Mouse (Mus musculus): ENCODE data around the gene Sdk1. TPM values are rescaled to one million over a fixed set of nuclear protein-coding genes. Genes with fewer than 3 reads are reported as not detected.
A peak's percentile ranks its signal among the peaks of the same experiment; 100 is the strongest.

Gene Sdk1
- 0.70 and 1.0 TPM in 2 replicates for polyA plus RNA-seq (2012; rRNA removed)

DNA sequence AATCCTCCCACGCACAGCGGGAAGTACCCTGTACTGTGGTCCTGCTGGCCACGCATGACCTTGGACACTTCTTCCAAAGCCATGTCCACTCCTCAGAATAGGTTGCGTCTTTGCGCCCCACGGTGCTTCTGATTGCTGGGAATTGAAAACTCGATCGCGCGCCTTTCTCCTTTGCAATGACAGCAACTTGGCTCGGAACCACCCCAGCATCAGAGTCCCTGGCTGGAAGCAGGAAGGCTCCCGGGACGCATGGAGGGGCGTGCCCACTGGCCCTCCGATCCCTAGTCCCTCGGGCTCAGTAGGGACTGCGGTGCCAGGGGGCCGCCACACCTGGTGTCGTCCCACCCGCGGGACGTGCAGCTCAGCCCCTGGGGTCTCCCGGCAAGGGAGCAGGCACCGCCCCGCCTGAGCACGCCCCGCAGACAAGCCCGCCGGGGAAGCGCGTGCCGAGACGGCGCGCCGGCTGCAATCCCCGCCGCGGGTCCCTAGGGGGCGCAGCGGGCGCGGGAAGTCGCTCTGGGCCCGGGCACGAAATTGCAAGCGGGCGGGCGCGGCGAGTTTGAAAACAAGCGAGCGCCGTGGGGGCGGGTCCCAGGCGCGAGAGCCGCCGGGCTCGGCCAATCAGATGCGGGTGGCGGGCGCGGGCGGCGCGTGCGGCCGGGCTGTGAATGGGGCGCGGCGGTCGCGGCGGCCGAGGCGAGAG lies at the start of gene Sdk1:
Gene Sdk1, plus strand, starts transcription at position 650 of the 703 bp plus-strand sequence.
- Histone ChIP-seq H3K27ac (ENCODE audit: insufficient read depth, low read depth, low read length) (no peak within 1 kb of the TSS), H3K36me3 (ENCODE audit: control insufficient read depth, insufficient read depth, low read length) (no peaks in the 10 kb centered on the region), H3K27me3 (ENCODE audit: control insufficient read depth, insufficient read depth, low read length) (peaks cover 36% of the 10 kb centered on the region), H3K4me3 (ENCODE audit: low read depth, low read length) (peak within 1 kb of the TSS; percentile 67), H3K4me1 (ENCODE audit: control insufficient read depth, insufficient read depth, insufficient read length, low read length) (0 out of 2 replicates have a peak, but pooled peaks cover 3% of the 10 kb centered on the region)
- under 1% methylated on average over 69 of the region's 77 CpGs for WGBS
- peak; percentile 53; the same call in 1 of the 2 replicates for TF ChIP-seq CTCF (IDR thresholded peaks at IDR 0.05; ENCODE audit: extremely low read depth, insufficient read length, insufficient replicate concordance, low read depth, low read length)
- 0 out of 2 replicates have a peak, but pooled peaks have one; percentile 24 for TF ChIP-seq POLR2A (IDR thresholded peaks at IDR 0.05; ENCODE audit: low read depth, low read length)

DNA sequence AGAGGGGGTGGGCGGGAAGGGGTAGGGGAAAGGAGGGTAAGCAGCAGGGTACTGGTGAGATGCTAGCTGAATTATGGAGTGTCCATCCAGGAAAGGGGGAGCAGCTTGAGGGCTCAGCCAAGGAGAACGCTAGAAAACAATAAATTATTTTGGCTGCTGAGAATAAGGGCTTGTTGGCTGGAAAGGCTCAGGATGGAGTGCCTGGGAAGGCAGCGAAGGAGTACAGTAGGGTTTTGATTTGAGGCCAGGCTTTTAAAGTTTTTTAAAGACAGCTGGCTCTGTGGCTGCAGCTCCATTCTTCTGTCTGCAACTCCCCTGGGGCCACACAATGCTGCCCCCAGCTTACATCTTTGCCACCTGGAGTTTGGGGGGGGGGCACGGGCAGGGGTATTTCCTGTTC lies 44.0 kb upstream of the Sdk1 start:
- Histone ChIP-seq H3K27ac (ENCODE audit: insufficient read depth, low read depth, low read length) (no peak overlapping the region), H3K4me3 (ENCODE audit: low read depth, low read length) (no peak overlapping the region), H3K27me3 (ENCODE audit: control insufficient read depth, insufficient read depth, low read length) (no peaks in the 10 kb centered on the region), H3K36me3 (ENCODE audit: control insufficient read depth, insufficient read depth, low read length) (no peaks in the 10 kb centered on the region), H3K4me1 (ENCODE audit: control insufficient read depth, insufficient read depth, insufficient read length, low read length) (no peaks in the 10 kb centered on the region)
- TF ChIP-seq CTCF (IDR thresholded peaks at IDR 0.05; ENCODE audit: extremely low read depth, insufficient read length, insufficient replicate concordance, low read depth, low read length) (no peak), POLR2A (IDR thresholded peaks at IDR 0.05; ENCODE audit: low read depth, low read length) (no peak)
- WGBS, result 49% methylated on average over 4 of the region's 4 CpGs

DNA sequence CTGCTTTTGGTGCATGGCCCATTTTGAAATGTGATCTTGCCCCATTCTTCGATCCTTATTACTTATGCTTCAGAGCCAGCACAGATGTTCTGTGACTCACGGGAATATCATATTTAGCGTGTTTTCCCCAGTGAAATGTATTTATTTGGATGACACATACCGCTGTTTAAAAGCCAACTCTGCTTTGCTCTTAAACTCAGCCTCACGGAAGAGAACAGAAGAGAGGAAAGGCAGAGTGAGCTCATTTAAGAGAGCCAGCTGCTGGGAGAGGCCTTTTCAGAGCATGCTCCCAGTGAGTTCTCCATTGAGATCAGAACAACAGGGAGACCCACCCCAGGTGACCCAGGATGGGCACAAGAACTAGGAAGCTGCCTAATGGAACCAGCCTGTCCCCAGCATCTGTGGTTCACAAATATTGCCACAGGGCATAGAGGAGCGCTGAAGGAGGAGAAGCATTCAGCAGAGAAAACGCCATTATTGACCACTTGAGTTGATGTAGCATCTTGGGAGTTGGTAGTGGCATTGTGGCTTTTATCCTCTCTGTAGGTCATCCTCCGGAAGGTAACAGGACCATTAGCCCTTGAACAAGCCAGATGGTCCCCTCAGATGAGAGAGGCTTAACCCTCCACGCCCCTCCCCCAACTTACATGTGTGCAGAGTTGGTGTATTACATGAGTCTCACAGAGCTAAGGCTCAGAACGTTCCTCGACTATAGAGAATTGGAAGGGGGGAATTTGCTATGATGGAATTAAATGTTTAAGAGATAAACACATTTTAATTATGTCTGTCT lies 38.8 kb upstream of the Sdk1 start:
- H3K4me1 ChIP-seq (ENCODE audit: control insufficient read depth, insufficient read depth, insufficient read length, low read length), result no peaks in the 10 kb centered on the region
- no peak overlapping the region for H3K4me3 ChIP-seq (ENCODE audit: low read depth, low read length)
- no peaks in the 10 kb centered on the region for H3K36me3 ChIP-seq (ENCODE audit: control insufficient read depth, insufficient read depth, low read length)
- WGBS, result 81% methylated on average over 11 of the region's 11 CpGs
- TF ChIP-seq CTCF (IDR thresholded peaks at IDR 0.05; ENCODE audit: extremely low read depth, insufficient read length, insufficient replicate concordance, low read depth, low read length) (no peak), POLR2A (IDR thresholded peaks at IDR 0.05; ENCODE audit: low read depth, low read length) (no peak)
- H3K27ac ChIP-seq (ENCODE audit: insufficient read depth, low read depth, low read length), result no peak overlapping the region
- no peaks in the 10 kb centered on the region for H3K27me3 ChIP-seq (ENCODE audit: control insufficient read depth, insufficient read depth, low read length)

DNA sequence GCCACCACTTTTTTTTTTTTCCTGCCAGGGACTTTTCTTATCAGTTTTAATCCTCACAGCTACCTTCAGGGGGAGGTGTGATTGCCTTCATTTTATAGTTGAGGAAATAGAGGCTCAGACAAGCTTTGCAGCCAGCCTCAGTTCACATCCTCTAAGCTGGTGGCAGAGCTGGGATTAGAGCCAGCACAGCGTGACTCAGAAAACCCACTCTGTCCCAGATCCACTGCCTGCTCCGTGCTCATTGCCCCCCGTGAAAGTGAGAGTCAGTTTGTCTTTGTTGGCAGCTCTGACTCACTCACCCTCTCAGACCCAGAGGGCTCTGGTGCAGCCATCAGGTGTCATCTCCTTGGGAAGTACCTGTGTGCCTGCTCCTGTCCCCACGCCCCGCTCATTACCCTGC lies 34.2 kb upstream of the Sdk1 start:
- Histone ChIP-seq H3K4me3 (ENCODE audit: low read depth, low read length) (no peak overlapping the region), H3K27ac (ENCODE audit: insufficient read depth, low read depth, low read length) (no peak overlapping the region), H3K27me3 (ENCODE audit: control insufficient read depth, insufficient read depth, low read length) (no peaks in the 10 kb centered on the region), H3K36me3 (ENCODE audit: control insufficient read depth, insufficient read depth, low read length) (no peaks in the 10 kb centered on the region), H3K4me1 (ENCODE audit: control insufficient read depth, insufficient read depth, insufficient read length, low read length) (no peaks in the 10 kb centered on the region)
- 33% methylated on average over 5 of the region's 5 CpGs for WGBS
- TF ChIP-seq CTCF (IDR thresholded peaks at IDR 0.05; ENCODE audit: extremely low read depth, insufficient read length, insufficient replicate concordance, low read depth, low read length), result no peak
- no peak for TF ChIP-seq POLR2A (IDR thresholded peaks at IDR 0.05; ENCODE audit: low read depth, low read length)

DNA sequence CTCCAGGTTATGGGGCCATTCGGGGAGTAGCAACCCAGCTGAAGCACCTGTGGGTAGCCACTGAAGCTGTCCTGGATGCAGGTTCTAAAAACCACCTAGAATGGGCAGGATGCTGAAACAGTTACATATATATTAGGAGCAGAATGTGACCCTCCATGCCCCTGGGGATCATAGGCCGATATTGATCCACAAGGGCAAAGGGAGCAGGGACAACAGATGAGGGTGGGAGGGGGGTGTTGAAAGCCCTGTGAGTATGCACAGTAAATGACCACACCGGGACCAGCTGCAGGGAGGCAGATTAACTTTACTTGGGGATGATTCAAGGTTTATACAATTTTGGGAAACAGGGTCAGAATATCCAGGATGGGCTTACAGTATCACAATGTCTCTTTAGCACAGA lies 16.0 kb upstream of the Sdk1 start:
- H3K27ac ChIP-seq (ENCODE audit: insufficient read depth, low read depth, low read length), result no peak overlapping the region
- no peaks in the 10 kb centered on the region for H3K4me1 ChIP-seq (ENCODE audit: control insufficient read depth, insufficient read depth, insufficient read length, low read length)
- H3K36me3 ChIP-seq (ENCODE audit: control insufficient read depth, insufficient read depth, low read length), result no peaks in the 10 kb centered on the region
- H3K27me3 ChIP-seq (ENCODE audit: control insufficient read depth, insufficient read depth, low read length), result no peaks in the 10 kb centered on the region; the same call in 1 of the 2 replicates
- H3K4me3 ChIP-seq (ENCODE audit: low read depth, low read length), result no peak overlapping the region
- 63% methylated on average over 3 of the region's 3 CpGs for WGBS
- TF ChIP-seq CTCF (IDR thresholded peaks at IDR 0.05; ENCODE audit: extremely low read depth, insufficient read length, insufficient replicate concordance, low read depth, low read length), result no peak
- TF ChIP-seq POLR2A (IDR thresholded peaks at IDR 0.05; ENCODE audit: low read depth, low read length), result no peak

DNA sequence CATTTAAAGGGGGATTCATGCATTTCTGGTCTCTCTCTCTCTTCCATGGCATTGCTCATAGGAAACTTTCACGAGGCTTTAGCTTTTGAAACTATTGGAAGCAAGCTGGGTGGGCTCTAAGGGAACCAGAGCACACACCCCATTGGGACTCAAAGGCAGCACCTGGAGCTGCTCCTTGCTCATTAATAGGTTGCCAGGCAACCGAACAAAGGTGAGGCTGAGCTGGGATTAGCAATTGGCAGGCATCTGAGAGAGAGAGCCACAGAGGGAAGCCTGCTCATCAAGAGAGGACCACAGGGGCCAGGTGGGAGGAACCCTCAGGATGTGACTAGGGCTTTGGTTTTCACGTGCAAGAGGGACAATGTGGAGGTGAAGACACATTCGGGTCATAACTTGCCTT lies 7.0 kb upstream of the Sdk1 start:
- TF ChIP-seq POLR2A (IDR thresholded peaks at IDR 0.05; ENCODE audit: low read depth, low read length) (no peak), CTCF (IDR thresholded peaks at IDR 0.05; ENCODE audit: extremely low read depth, insufficient read length, insufficient replicate concordance, low read depth, low read length) (no peak)
- no peaks in the 10 kb centered on the region for H3K27me3 ChIP-seq (ENCODE audit: control insufficient read depth, insufficient read depth, low read length)
- 26% methylated on average over 4 of the region's 4 CpGs for WGBS
- H3K4me1 ChIP-seq (ENCODE audit: control insufficient read depth, insufficient read depth, insufficient read length, low read length), result no peaks in the 10 kb centered on the region
- H3K4me3 ChIP-seq (ENCODE audit: low read depth, low read length), result no peak overlapping the region
- no peaks in the 10 kb centered on the region for H3K36me3 ChIP-seq (ENCODE audit: control insufficient read depth, insufficient read depth, low read length)
- no peak overlapping the region for H3K27ac ChIP-seq (ENCODE audit: insufficient read depth, low read depth, low read length)

DNA sequence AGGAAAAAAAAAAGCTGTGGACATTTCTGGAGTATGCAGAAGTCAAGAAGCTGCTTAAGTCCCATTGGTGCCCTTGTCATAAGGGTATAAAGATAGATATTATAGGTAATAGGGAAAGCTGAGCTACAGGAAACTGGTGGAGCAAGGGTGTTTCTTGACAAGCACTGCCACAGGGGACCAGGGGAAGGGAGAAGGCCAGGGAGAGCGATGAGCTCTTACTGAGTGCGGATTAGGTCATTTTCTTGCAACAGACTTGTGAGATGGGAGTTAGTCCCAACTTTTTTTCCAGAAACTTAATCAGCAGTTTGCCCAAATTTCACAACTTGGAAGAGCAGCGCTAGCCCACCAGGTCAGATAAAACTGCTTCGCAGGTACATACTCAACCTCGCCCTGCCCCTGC lies 1.9 kb upstream of the Sdk1 start:
- WGBS, result 35% methylated on average over 5 of the region's 5 CpGs
- H3K36me3 ChIP-seq (ENCODE audit: control insufficient read depth, insufficient read depth, low read length), result no peaks in the 10 kb centered on the region
- 0 out of 2 replicates have a peak, but pooled peaks cover 3% of the 10 kb centered on the region for H3K4me1 ChIP-seq (ENCODE audit: control insufficient read depth, insufficient read depth, insufficient read length, low read length)
- H3K4me3 ChIP-seq (ENCODE audit: low read depth, low read length), result no peak overlapping the region
- no peak overlapping the region for H3K27ac ChIP-seq (ENCODE audit: insufficient read depth, low read depth, low read length)
- no peak for TF ChIP-seq CTCF (IDR thresholded peaks at IDR 0.05; ENCODE audit: extremely low read depth, insufficient read length, insufficient replicate concordance, low read depth, low read length)
- TF ChIP-seq POLR2A (IDR thresholded peaks at IDR 0.05; ENCODE audit: low read depth, low read length), result no peak
- H3K27me3 ChIP-seq (ENCODE audit: control insufficient read depth, insufficient read depth, low read length), result peaks cover 36% of the 10 kb centered on the region

All from small intestine, adult 2 months (tissue).